Mouse (Mus musculus) neural tube, embryonic 12.5 days (tissue): ENCODE results near the gene Igfbp3. TPM values are rescaled to one million over a fixed set of nuclear protein-coding genes. Genes with fewer than 3 reads are reported as not detected.
A peak's percentile ranks its signal among the peaks of the same experiment; 100 is the strongest.

ENCODE experiments used
- ATAC-seq: fragments of 200-750 bp; cut with Nextera tagmentation; 2 replicates; pipeline ENCODE4 v1.8.0; 2017; ENCODE audit warnings: low read depth, mild to moderate bottlenecking, moderate TSS enrichment, moderate library complexity; ENCODE audit not compliant: low FRiP score
- H3K27ac ChIP-seq: fragments of 300-500 bp; sonication (generic); 2 replicates; pipeline ENCODE4 v1.5.1; 2016
- H3K27me3 ChIP-seq: fragments of 300-500 bp; sonication (generic); replicated peaks from 2 replicates; pipeline ENCODE4 v1.6.1; 2016; ENCODE audit warnings: mild to moderate bottlenecking
- H3K36me3 ChIP-seq: fragments of 300-500 bp; sonication (generic); 2 replicates; pipeline ENCODE4 v1.6.1; 2016; ENCODE audit warnings: mild to moderate bottlenecking
- H3K4me1 ChIP-seq: fragments of 300-500 bp; sonication (generic); 2 replicates; pipeline ENCODE4 v1.6.1; 2016
- H3K4me2 ChIP-seq: fragments of 300-500 bp; sonication (generic); replicated peaks from 2 replicates; pipeline ENCODE4 v1.6.1; 2016; ENCODE audit warnings: mild to moderate bottlenecking
- H3K4me3 ChIP-seq: fragments of 300-500 bp; sonication (generic); 2 replicates; pipeline ENCODE4 v1.5.1; 2016
- H3K9ac ChIP-seq: fragments of 300-500 bp; sonication (generic); 2 replicates; pipeline ENCODE4 v1.6.1; 2016; ENCODE audit warnings: mild to moderate bottlenecking
- H3K9me3 ChIP-seq: fragments of 300-500 bp; sonication (generic); 2 replicates; pipeline ENCODE4 v1.6.1; 2016; ENCODE audit warnings: mild to moderate bottlenecking
- WGBS: fragments of 180-500 bp; shearing (Covaris S2); methylation state at CpG from one replicate; pipeline ENCODE4 v1.1.7; 2016; 5-methylcytosine and 5-hydroxymethylcytosine counted together
- polyA plus RNA-seq: library from polyadenylated mRNA; unstranded; fragments of >200 nt; fragmentation: Nextera tagmentation; extraction: Ambion mirVana; gene quantifications from 2 replicates; pipeline ENCODE4 v1.2.1, GENCODE M21; 2016

Gene Igfbp3
- polyA plus RNA-seq, 1 experiment from 2014 or later: 31.4 TPM

DNA sequence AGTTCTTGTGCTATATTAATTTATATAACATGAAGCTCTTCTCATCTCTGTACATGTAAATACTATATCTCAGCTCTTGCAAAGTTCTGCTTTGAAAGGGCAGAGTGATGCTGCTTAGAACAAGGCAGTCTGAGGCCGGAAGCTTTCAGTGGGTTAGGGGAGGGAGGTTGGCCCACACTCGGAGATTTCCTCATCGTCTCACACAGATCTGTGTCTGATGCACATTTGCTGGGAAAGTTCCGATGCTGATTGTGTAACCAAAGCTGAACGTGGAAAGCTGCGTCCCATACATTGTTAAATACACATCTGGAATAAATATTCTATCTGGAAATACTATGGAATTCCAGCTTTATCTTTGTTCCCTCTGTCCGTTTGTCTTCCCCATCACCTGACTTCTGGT lies 11.5 kb downstream of the Igfbp3 start:
- Histone ChIP-seq H3K4me3 (no peak overlapping the region), H3K36me3 (no peaks in the 10 kb centered on the region), H3K4me2 (no peak overlapping the region), H3K4me1 (peaks cover 2% of the 10 kb centered on the region; the same call in 1 of the 2 replicates), H3K27ac (no peak overlapping the region), H3K9me3 (no peaks in the 10 kb centered on the region), H3K9ac (no peak overlapping the region), H3K27me3 (no peaks in the 10 kb centered on the region)
- no peak for ATAC-seq
- WGBS: 87% methylated on average over 7 of the region's 7 CpGs

GRCm38 (mm10) chr11:7200393-7200783 lies 13.3 kb downstream of the Igfbp3 start:
- Histone ChIP-seq H3K36me3 (no peaks in the 10 kb centered on the region), H3K9ac (no peak overlapping the region), H3K27me3 (no peaks in the 10 kb centered on the region), H3K4me2 (no peak overlapping the region), H3K4me1 (peaks cover 3% of the 10 kb centered on the region; the same call in 1 of the 2 replicates), H3K27ac (no peak overlapping the region), H3K9me3 (no peaks in the 10 kb centered on the region), H3K4me3 (no peak overlapping the region)
- WGBS: 84% methylated on average over 9 of the region's 9 CpGs
- no peak for ATAC-seq

DNA sequence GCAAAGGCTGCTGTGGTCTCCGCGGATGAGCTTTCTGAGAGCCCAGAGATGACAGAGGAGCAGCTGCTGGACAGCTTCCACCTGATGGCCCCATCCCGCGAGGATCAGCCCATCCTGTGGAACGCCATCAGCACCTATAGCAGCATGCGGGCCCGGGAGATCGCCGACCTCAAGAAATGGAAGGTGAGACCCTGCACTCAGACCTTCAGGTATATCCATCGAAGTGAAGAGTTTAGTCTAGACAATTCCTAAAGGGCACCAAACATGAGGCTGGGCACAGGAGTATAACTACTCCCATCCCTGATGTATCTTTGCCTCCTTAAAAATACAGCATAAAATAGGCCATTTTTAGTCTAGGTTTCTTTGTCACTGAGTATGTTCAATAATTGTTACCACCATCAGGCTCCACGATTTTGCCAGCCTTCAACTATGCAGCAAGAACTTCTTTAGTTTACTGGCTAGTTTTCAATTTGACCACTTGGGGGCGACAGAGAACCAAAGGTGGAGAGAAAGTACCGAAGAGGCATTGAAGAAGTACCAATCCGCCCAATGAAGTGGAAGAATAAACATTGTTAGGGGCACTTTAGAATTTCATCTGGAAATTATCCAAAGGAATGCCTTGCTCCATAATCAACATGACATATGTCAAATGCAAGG lies 13.9 kb downstream of the Igfbp3 start:
- ATAC-seq: peak; percentile 54
- H3K27me3 ChIP-seq: no peaks in the 10 kb centered on the region
- no peak overlapping the region for H3K4me3 ChIP-seq
- H3K36me3 ChIP-seq: no peaks in the 10 kb centered on the region
- H3K9ac ChIP-seq: no peak overlapping the region
- no peak overlapping the region for H3K27ac ChIP-seq
- H3K4me1 ChIP-seq: peaks cover 3% of the 10 kb centered on the region; the same call in 1 of the 2 replicates
- H3K4me2 ChIP-seq: no peak overlapping the region
- no peaks in the 10 kb centered on the region for H3K9me3 ChIP-seq
- 58% methylated on average over 14 of the region's 14 CpGs for WGBS

GRCm38 (mm10) chr11:7198481-7199256 lies 15.1 kb downstream of the Igfbp3 start:
- Histone ChIP-seq H3K27ac (no peak overlapping the region), H3K4me1 (peaks cover 3% of the 10 kb centered on the region; the same call in 1 of the 2 replicates), H3K9ac (no peak overlapping the region), H3K9me3 (no peaks in the 10 kb centered on the region), H3K36me3 (no peaks in the 10 kb centered on the region), H3K4me3 (no peak overlapping the region), H3K4me2 (no peak overlapping the region), H3K27me3 (no peaks in the 10 kb centered on the region)
- 80% methylated on average over 10 of the region's 10 CpGs for WGBS
- ATAC-seq: no peak

DNA sequence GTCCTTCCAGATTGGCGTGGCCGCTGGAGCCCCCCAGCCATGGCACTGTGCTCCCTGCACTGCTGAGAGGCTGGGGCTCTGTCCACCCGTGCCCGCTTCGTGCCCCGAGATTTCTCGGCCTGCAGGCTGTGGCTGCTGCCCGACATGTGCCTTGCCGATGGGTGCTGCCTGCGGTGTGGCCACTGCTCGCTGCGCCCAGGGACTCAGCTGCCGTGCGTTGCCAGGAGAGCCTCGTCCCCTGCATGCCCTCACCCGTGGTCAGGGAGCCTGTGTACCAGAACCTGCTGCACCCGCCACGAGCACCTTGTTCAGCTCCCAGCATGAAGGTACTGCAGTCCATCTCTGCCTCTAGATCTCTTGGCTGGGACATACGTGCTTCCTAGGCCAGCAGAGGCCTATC lies 15.7 kb downstream of the Igfbp3 start:
- Histone ChIP-seq H3K4me3 (no peak overlapping the region), H3K27me3 (no peaks in the 10 kb centered on the region), H3K9me3 (no peaks in the 10 kb centered on the region), H3K4me2 (no peak overlapping the region), H3K9ac (no peak overlapping the region), H3K4me1 (peaks cover 3% of the 10 kb centered on the region; the same call in 1 of the 2 replicates), H3K36me3 (no peaks in the 10 kb centered on the region), H3K27ac (no peak overlapping the region)
- 91% methylated on average over 19 of the region's 19 CpGs for WGBS
- ATAC-seq: no peak

- no peak within 1 kb of the TSS for H3K4me2 ChIP-seq
- H3K4me3 ChIP-seq: no peak within 1 kb of the TSS
- ATAC-seq: no peak
- peaks cover 3% of the 10 kb centered on the region; the same call in 1 of the 2 replicates for H3K4me1 ChIP-seq
- no peak within 1 kb of the TSS for H3K27ac ChIP-seq
- H3K9ac ChIP-seq: no peak within 1 kb of the TSS
- WGBS: 30% methylated on average over 12 of the region's 12 CpGs
- no peaks in the 10 kb centered on the region for H3K36me3 ChIP-seq
- H3K27me3 ChIP-seq: no peaks in the 10 kb centered on the region
- H3K9me3 ChIP-seq: no peaks in the 10 kb centered on the region
Measured at GRCm38 (mm10) chr11:7197491-7197941, 16.2 kb downstream of the Igfbp3 start, which contains the start of gene Igfbp1. Igfbp1 (plus strand) TSS chr11:7197782.

GRCm38 (mm10) chr11:7195312-7195685 lies 18.4 kb downstream of the Igfbp3 start:
- Histone ChIP-seq H3K36me3 (no peaks in the 10 kb centered on the region), H3K4me2 (no peak overlapping the region), H3K27me3 (no peaks in the 10 kb centered on the region), H3K9ac (no peak overlapping the region), H3K9me3 (no peaks in the 10 kb centered on the region), H3K4me3 (no peak overlapping the region), H3K4me1 (peaks cover 3% of the 10 kb centered on the region; the same call in 1 of the 2 replicates), H3K27ac (no peak overlapping the region)
- WGBS: 93% methylated on average over 4 of the region's 4 CpGs
- ATAC-seq: no peak

GRCm38 (mm10) chr11:7194432-7195311 lies 19.1 kb downstream of the Igfbp3 start:
- H3K4me3 ChIP-seq: no peak overlapping the region
- H3K9me3 ChIP-seq: no peaks in the 10 kb centered on the region
- H3K9ac ChIP-seq: no peak overlapping the region
- no peak for ATAC-seq
- peaks cover 3% of the 10 kb centered on the region; the same call in 1 of the 2 replicates for H3K4me1 ChIP-seq
- no peaks in the 10 kb centered on the region for H3K36me3 ChIP-seq
- no peak overlapping the region for H3K27ac ChIP-seq
- WGBS: 92% methylated on average over 10 of the region's 10 CpGs
- no peaks in the 10 kb centered on the region for H3K27me3 ChIP-seq
- H3K4me2 ChIP-seq: no peak overlapping the region

GRCm38 (mm10) chr11:7193134-7193533 lies 20.6 kb downstream of the Igfbp3 start:
- 77% methylated on average over 9 of the region's 9 CpGs for WGBS
- Histone ChIP-seq H3K27me3 (no peaks in the 10 kb centered on the region), H3K4me2 (no peak overlapping the region), H3K9ac (no peak overlapping the region), H3K4me3 (no peak overlapping the region), H3K9me3 (no peaks in the 10 kb centered on the region), H3K4me1 (peaks cover 3% of the 10 kb centered on the region; the same call in 1 of the 2 replicates), H3K36me3 (no peaks in the 10 kb centered on the region), H3K27ac (no peak overlapping the region)
- no peak for ATAC-seq

GRCm38 (mm10) chr11:7192710-7193109 lies 21.0 kb downstream of the Igfbp3 start:
- H3K4me3 ChIP-seq: no peak overlapping the region
- H3K36me3 ChIP-seq: no peaks in the 10 kb centered on the region
- no peaks in the 10 kb centered on the region for H3K9me3 ChIP-seq
- 79% methylated on average over 6 of the region's 6 CpGs for WGBS
- no peaks in the 10 kb centered on the region for H3K27me3 ChIP-seq
- H3K4me1 ChIP-seq: peaks cover 3% of the 10 kb centered on the region; the same call in 1 of the 2 replicates
- no peak overlapping the region for H3K4me2 ChIP-seq
- H3K9ac ChIP-seq: no peak overlapping the region
- no peak for ATAC-seq
- H3K27ac ChIP-seq: no peak overlapping the region

- Histone ChIP-seq H3K27me3 (no peaks in the 10 kb centered on the region), H3K9me3 (no peaks in the 10 kb centered on the region), H3K27ac (no peak within 1 kb of the TSS), H3K36me3 (no peaks in the 10 kb centered on the region), H3K9ac (no peak within 1 kb of the TSS), H3K4me1 (no peaks in the 10 kb centered on the region), H3K4me3 (no peak within 1 kb of the TSS), H3K4me2 (no peak within 1 kb of the TSS)
- WGBS: 91% methylated on average over 13 of the region's 13 CpGs
- ATAC-seq: no peak
Measured at GRCm38 (mm10) chr11:7188469-7188868, 25.3 kb downstream of the Igfbp3 start, which contains the start of gene Gm11985. Gm11985 (minus strand) TSS chr11:7188569.

GRCm38 (mm10) chr11:7187472-7187871 lies 26.3 kb downstream of the Igfbp3 start:
- H3K4me2 ChIP-seq: no peak overlapping the region
- H3K9me3 ChIP-seq: no peaks in the 10 kb centered on the region
- H3K4me1 ChIP-seq: no peaks in the 10 kb centered on the region
- H3K4me3 ChIP-seq: no peak overlapping the region
- no peaks in the 10 kb centered on the region for H3K36me3 ChIP-seq
- no peak overlapping the region for H3K9ac ChIP-seq
- no peak for ATAC-seq
- H3K27me3 ChIP-seq: no peaks in the 10 kb centered on the region
- 73% methylated on average over 8 of the region's 8 CpGs for WGBS
- no peak overlapping the region for H3K27ac ChIP-seq
